Mouse (Mus musculus) macrophage (primary cell): Measurements from ENCODE around the gene Kcnh7. TPM values are rescaled to one million over a fixed set of nuclear protein-coding genes. Genes with fewer than 3 reads are reported as not detected.
A peak's percentile ranks its signal among the peaks of the same experiment; 100 is the strongest.
"Not testable (repeated sequence)": the region's sequence is repeated elsewhere in the genome, so short reads cannot be mapped to it uniquely, and the experiment has no call there.

Experiments
- H3K27ac ChIP-seq: fragments of 350-480 bp; formaldehyde crosslinking; 2 replicates; pipeline ENCODE4 v1.9.0; 2021
- H3K36me3 ChIP-seq: fragments of 350-480 bp; formaldehyde crosslinking; 2 replicates; pipeline ENCODE4 v1.9.0; 2021; ENCODE audit errors: inconsistent target
- H3K4me3 ChIP-seq: fragments of 350-480 bp; formaldehyde crosslinking; 2 replicates; pipeline ENCODE4 v1.9.0; 2021; ENCODE audit errors: inconsistent target
- H3K79me2 ChIP-seq: fragments of 350-480 bp; formaldehyde crosslinking; 2 replicates; pipeline ENCODE4 v1.9.0; 2021; ENCODE audit errors: inconsistent target
- WGBS: methylation state at CpG from one replicate; pipeline ENCODE4 v1.1.7; 2026; ENCODE audit warnings: inconsistent platforms; ENCODE audit not compliant: missing documents; 5-methylcytosine and 5-hydroxymethylcytosine counted together
- polyA plus RNA-seq: library from polyadenylated mRNA; stranded (reverse); fragments of 250-400 nt; gene quantifications from 3 replicates; pipeline ENCODE4 v1.2.4, GENCODE M21; 2018; ENCODE audit warnings: inconsistent platforms

Gene Kcnh7
- polyA plus RNA-seq, 1 experiment from 2014 or later = not detected

DNA sequence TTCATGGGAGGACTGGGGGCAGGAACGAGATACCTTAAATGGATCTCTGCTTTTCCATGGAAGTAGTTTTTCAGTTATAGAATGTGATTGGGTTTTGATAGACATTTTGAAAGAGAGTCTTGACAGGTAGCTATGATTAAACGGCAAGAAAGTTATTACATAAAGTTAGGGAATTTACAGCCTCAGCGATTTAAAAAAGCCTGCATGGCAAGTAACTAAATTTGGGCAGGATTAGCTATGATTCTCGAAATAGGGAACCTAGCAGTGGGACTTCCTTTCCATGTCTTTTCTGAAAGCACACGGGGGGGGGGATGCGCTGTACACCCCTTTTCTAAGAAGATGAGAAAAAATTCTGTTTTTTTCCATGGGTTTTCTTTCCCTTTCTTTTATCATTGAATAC is 466.8 kb downstream of the Kcnh7 start:
- no peaks in the 10 kb centered on the region for H3K36me3 ChIP-seq
- H3K4me3 ChIP-seq = no peak overlapping the region
- H3K27ac ChIP-seq = no peak overlapping the region
- no peaks in the 10 kb centered on the region for H3K79me2 ChIP-seq
- WGBS = 66% methylated on average over 5 of the region's 6 CpGs

GRCm38 (mm10) chr2:62715260-62715659 is 468.8 kb downstream of the Kcnh7 start:
- WGBS = 72% methylated on average over 4 of the region's 4 CpGs
- H3K36me3 ChIP-seq = no peaks in the 10 kb centered on the region
- H3K79me2 ChIP-seq = no peaks in the 10 kb centered on the region
- H3K27ac ChIP-seq = no peak overlapping the region
- H3K4me3 ChIP-seq = no peak overlapping the region

DNA sequence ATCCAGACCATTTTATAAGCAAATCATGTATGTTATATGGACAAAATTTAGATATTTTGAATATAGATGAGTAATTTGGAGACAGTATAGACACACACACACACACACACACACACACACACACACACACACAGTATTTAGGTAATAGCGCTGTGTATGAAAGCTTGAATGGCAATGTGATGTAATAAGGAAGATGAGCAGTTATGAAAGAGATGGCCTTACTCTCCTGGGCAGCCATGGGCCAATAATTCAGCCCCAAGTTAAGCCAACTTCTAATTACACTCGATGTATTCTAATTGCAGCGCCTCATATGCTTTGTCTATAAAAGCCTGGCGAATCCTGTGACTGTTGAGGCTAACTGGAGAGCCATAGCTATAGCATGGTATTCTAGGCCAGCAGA is 469.7 kb downstream of the Kcnh7 start:
- WGBS = 90% methylated on average over 3 of the region's 4 CpGs
- H3K27ac ChIP-seq, H3K79me2 ChIP-seq, H3K4me3 ChIP-seq, H3K36me3 ChIP-seq: not testable (repeated sequence)

DNA sequence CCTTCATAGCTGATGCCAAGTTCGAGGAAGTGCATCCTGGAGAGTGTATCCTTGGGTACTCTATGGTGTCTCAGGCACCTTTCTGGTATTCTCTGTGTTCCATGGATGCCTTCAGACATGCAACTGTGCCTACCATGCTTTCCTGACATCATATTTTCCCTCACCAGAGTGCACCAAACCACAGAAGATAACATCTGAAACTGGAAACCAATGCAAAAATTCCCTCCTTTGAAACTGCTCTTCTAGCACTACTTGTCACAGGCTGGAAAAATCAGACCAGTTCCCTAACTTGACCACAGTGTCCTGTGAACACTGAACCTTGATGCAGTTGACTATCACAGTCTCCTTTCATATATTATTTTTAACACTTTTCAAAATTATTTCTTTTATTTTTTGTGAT is 474.5 kb downstream of the Kcnh7 start:
- Histone ChIP-seq H3K4me3 (no peak overlapping the region), H3K79me2 (no peaks in the 10 kb centered on the region), H3K27ac (no peak overlapping the region), H3K36me3 (no peaks in the 10 kb centered on the region)
- 89% methylated on average over 1 of the region's 1 CpGs for WGBS

DNA sequence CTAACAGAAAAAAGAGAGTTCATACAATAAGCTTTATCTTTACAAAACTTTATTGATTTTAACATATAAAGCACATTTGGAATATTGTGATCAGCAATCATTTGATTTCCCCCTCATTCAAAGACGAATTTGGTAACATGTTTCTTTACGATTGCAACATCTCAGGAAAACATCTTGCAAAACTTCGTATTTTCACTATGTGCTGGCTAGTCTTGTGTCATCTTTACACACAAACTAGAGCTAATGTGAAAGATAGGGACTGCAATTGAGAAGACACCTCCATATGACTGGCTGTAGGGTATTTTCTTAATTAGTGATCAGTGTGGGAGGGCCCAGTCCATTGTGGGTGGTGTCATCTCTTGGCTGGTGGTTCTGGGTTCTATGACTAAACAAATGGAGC is 477.8 kb downstream of the Kcnh7 start:
- Histone ChIP-seq H3K36me3 (no peaks in the 10 kb centered on the region), H3K79me2 (no peaks in the 10 kb centered on the region), H3K27ac (no peak overlapping the region), H3K4me3 (no peak overlapping the region)
- 22% methylated on average over 3 of the region's 3 CpGs for WGBS

DNA sequence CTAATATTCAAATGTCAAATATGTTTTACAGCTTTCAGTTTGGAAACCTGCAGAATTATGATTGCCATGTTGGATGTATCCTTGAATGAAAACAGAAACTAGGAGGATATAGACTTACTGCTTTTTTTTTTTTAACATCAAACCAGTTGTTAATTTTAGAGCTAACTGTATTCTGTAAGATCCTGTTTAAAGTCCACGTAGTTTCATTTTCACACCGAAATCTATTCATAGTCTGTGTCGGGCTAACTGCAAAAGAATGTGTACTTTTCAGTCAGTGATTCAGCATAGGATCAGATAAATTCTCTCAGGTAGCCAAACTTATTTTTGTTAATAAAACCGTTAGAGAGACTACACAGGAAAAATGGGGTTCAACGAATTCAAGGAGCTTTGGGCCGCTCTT is 498.2 kb downstream of the Kcnh7 start:
- no peak overlapping the region for H3K27ac ChIP-seq
- WGBS = 12% methylated on average over 6 of the region's 6 CpGs
- H3K79me2 ChIP-seq = no peaks in the 10 kb centered on the region
- peak overlapping the region; percentile 4; the same call in 1 of the 2 replicates for H3K4me3 ChIP-seq
- no peaks in the 10 kb centered on the region for H3K36me3 ChIP-seq

- Histone ChIP-seq H3K36me3 (no peaks in the 10 kb centered on the region), H3K27ac (no peak overlapping the region), H3K4me3 (no peak overlapping the region), H3K79me2 (no peaks in the 10 kb centered on the region)
- WGBS = 36% methylated on average over 3 of the region's 3 CpGs
Observed at GRCm38 (mm10) chr2:62684989-62685595, 499.0 kb downstream of the Kcnh7 start.

DNA sequence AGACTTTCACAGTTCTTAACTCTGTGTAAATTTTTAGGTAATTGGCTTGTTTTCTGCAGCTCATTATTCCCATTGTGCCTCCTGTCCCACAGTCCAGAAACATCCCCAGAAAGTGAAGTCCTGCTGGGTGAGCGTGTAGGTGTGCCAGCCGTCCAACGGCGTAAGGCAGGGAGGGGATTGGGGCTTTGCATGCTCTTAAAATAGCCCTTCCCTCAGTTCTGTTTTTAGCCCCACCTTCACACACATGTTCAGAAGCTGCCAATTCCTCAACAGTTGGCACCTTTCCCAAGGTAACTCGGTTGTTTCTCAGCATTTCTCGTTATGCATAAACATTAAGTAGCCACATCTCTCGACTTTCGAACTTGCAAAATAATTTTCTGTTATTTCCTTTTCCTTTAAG is 502.4 kb downstream of the Kcnh7 start:
- no peaks in the 10 kb centered on the region for H3K79me2 ChIP-seq
- no peak overlapping the region for H3K27ac ChIP-seq
- no peak overlapping the region for H3K4me3 ChIP-seq
- 56% methylated on average over 8 of the region's 8 CpGs for WGBS
- H3K36me3 ChIP-seq = no peaks in the 10 kb centered on the region

- 37% methylated on average over 5 of the region's 5 CpGs for WGBS
Observed at GRCm38 (mm10) chr2:62672788-62673187, 511.3 kb downstream of the Kcnh7 start.

DNA sequence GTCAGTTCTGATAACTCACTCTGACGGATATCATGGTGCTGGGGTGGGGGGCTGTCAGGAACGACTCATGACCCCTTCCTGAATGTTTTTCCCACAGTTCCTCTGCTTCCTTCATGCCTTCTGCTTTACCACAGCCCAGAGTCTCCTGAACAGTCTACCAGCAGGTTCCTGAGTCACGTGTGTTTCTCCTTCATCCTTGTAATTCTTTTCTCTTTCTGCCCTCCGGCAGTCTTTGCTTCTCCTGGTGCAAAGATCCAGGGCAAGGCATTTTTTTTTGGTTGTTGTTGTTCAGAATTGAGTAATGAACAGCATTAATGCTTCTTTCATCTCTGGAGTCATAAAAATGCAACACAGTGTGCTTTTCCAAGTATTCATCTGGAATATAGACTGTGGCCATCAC is 513.3 kb downstream of the Kcnh7 start:
- Histone ChIP-seq H3K79me2 (no peaks in the 10 kb centered on the region), H3K4me3 (no peak overlapping the region), H3K27ac (no peak overlapping the region), H3K36me3 (no peaks in the 10 kb centered on the region)
- WGBS = 84% methylated on average over 4 of the region's 4 CpGs

More at GRCm38 (mm10) chr2:62672788-62673187, 511.3 kb downstream of the Kcnh7 start:
- no peaks in the 10 kb centered on the region for H3K36me3 ChIP-seq
- no peak overlapping the region for H3K4me3 ChIP-seq
- no peak overlapping the region for H3K27ac ChIP-seq
- H3K79me2 ChIP-seq = no peaks in the 10 kb centered on the region

DNA sequence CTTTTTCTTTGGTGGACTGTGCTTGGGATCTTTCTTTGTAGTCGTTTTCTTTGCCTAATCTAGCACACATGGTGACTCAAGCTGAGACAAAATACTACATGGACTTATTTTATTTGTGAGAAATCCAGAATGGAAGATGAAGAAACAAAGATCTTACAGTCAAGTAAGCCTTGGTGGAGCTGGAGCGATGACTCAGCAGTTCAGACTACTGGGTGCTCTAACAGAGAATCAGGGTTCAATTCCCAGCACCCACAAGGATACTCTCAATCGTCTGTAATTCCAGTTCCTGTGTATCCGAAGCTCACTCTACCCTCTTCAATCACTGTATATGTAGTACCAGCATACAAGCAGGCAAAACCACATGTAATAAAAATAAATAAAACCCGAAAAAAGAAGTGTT is 513.8 kb downstream of the Kcnh7 start:
- H3K79me2 ChIP-seq = no peaks in the 10 kb centered on the region
- no peak overlapping the region for H3K4me3 ChIP-seq
- no peaks in the 10 kb centered on the region for H3K36me3 ChIP-seq
- 88% methylated on average over 5 of the region's 5 CpGs for WGBS
- H3K27ac ChIP-seq = no peak overlapping the region

GRCm38 (mm10) chr2:62669848-62670247 is 514.2 kb downstream of the Kcnh7 start:
- Histone ChIP-seq H3K36me3 (no peaks in the 10 kb centered on the region), H3K27ac (no peak overlapping the region), H3K79me2 (no peaks in the 10 kb centered on the region), H3K4me3 (no peak overlapping the region)
- 88% methylated on average over 3 of the region's 3 CpGs for WGBS

DNA sequence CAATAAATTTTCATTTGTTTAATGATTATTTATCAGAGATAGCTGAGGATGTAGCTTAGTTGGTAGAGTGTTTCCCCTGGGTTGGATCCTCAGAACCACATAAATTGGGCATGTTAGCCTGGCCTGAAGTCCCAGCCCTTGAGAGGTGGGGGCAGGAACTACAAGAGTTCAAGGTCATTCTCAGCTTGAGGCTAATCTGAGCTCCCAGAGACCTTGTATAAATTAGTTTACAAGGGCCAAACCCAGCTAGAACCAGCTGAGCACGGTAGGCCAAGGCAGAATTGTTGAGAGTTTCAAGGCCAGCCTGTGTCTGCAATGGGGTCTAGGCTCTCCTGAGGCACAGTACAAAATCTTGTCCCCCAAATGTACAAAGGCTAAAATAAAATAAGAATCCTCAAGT is 518.6 kb downstream of the Kcnh7 start:
- H3K4me3 ChIP-seq = no peak overlapping the region

DNA sequence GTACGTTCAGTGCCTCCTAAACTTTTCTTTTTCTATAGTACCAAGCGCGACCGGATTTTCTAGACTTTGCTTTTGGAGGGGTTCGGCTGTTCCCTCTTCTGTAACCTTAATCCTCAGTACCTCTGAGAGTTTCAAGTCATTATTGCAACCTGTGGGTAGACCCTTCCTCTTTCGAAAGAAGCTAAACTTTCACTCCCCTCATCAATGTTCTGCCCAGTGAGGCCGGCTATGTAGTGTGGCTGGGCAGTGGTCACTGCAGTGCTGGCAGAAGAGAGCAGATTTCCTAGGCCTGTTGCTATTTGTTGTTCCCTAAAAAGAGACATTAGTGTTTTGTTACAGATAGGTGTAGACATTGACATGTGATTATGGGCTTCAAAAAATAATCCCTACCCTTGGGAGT is 519.2 kb downstream of the Kcnh7 start:
- 74% methylated on average over 7 of the region's 7 CpGs for WGBS
- Histone ChIP-seq H3K79me2 (no peaks in the 10 kb centered on the region), H3K36me3 (no peaks in the 10 kb centered on the region), H3K4me3 (peak overlapping the region; percentile 40), H3K27ac (no peak overlapping the region)

More for the DNA sequence above, 518.6 kb downstream of the Kcnh7 start:
- Histone ChIP-seq H3K79me2 (no peaks in the 10 kb centered on the region), H3K27ac (no peak overlapping the region), H3K36me3 (no peaks in the 10 kb centered on the region)
- WGBS = 89% methylated on average over 1 of the region's 1 CpGs

GRCm38 (mm10) chr2:62664135-62664670 is 519.9 kb downstream of the Kcnh7 start, which contains the start of gene Gca:
Gene Gca, plus strand, starts transcription at chr2:62664285.
- H3K27ac ChIP-seq = no peak within 1 kb of the TSS
- peak within 1 kb of the TSS; percentile 40 for H3K4me3 ChIP-seq
- no peaks in the 10 kb centered on the region for H3K79me2 ChIP-seq
- H3K36me3 ChIP-seq = no peaks in the 10 kb centered on the region
- 1% methylated on average over 43 of the region's 43 CpGs for WGBS

DNA sequence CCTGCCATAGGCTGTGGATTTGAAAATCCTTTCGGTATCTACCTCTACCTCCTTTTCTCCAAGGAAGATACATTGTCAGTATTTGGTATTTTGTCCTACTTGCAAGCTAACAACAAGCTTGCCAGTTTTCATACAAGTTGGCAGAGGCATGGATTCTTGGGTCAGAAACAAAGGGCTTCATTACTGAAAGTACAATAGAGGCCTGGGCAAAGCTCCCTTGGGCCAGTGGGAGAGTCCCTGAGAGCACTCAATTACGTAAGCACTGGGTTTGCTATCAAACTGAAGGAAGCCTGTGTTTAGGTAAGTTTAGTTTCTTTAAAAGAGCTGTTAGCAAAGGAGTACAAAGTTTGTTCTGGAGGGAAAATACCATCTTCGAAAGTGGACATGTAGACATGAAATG is 521.5 kb downstream of the Kcnh7 start:
- H3K4me3 ChIP-seq = no peak overlapping the region
- no peaks in the 10 kb centered on the region for H3K36me3 ChIP-seq
- H3K79me2 ChIP-seq = no peaks in the 10 kb centered on the region
- no peak overlapping the region for H3K27ac ChIP-seq
- WGBS = 95% methylated on average over 3 of the region's 3 CpGs
